Mouse (Mus musculus) small intestine, adult 2 months (tissue): Measurements from ENCODE around the gene Mpped2.

ENCODE experiments used
- CTCF ChIP-seq: fragments of 200-500 bp; IDR thresholded peaks from 2 replicates; pipeline ENCODE4 v1.5.1; 2012; ENCODE audit warnings: low read depth, mild to moderate bottlenecking, control low read depth, inconsistent platforms, low read length, moderate library complexity, mixed read lengths; ENCODE audit not compliant: insufficient replicate concordance, insufficient read length; ENCODE audit errors: extremely low read depth
- POLR2A ChIP-seq: fragments of 200-500 bp; IDR thresholded peaks from 2 replicates; pipeline ENCODE4 v1.6.1; 2012; ENCODE audit warnings: low read depth, mild to moderate bottlenecking, control low read depth, inconsistent platforms, low read length, moderate library complexity

DNA sequence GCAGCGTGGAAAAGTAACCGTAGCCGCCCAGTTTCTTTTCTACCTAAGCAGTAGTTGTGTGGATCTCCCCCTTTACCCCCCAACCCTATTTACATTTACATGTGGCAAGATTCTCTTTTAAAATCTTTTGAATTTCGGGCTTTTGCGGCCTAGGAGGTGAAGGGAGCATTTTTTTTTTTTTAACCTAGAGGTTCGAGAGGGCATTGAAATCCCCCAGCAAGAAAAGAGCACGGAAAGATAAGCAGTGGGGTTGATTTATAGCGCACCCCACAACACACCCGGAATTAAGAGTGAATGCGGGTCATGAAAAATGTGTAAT is 1.5 kb downstream of the Mpped2 start:
- TF ChIP-seq CTCF (no peak), POLR2A (no peak)
